Comparison of ENCODE assay signal across 22 mouse cellular contexts in genomic region chr10:62236165-62236564, GRCm38 (mm10). TPM values are rescaled to one million over a fixed set of nuclear protein-coding genes. Genes with fewer than 3 reads are reported as not detected.
A peak's percentile ranks its signal among the peaks of the same experiment; 100 is the strongest.
DNase-seq lines count a peak whose midpoint lies in the region; ATAC-seq lines count a peak whose summit lies in the region.
"Had no signal": no experiment of that assay in that cellular context is flagged by ENCODE, and none has a peak within 500 bp of the region (broad histone marks: within the 10 kb centered on the region; RNA-seq: fewer than 3 reads in every experiment).

No protein-coding gene starts in this region.

- H3K9ac ChIP-seq in liver, embryonic 15.5 days, result no peak overlapping the region
- H3K9ac ChIP-seq in liver, embryonic 11.5 days (ENCODE audit: low read depth, low read length), result no peak overlapping the region
- no peak overlapping the region for H3K9ac ChIP-seq in liver, embryonic 16.5 days (ENCODE audit: low read depth, low read length)
- no peak overlapping the region for H3K9ac ChIP-seq in forebrain, embryonic 11.5 days (ENCODE audit: low read length)
- H3K9ac ChIP-seq: heart, embryonic 15.5 days; hindbrain, embryonic 13.5 days had no signal

- no peaks in the 10 kb centered on the region for H3K36me3 ChIP-seq in liver, embryonic 15.5 days (replicated peaks)
- no peaks in the 10 kb centered on the region for H3K36me3 ChIP-seq in liver, embryonic 11.5 days (ENCODE audit: control insufficient read depth, insufficient read depth, low read length)
- H3K36me3 ChIP-seq in liver, embryonic 16.5 days (ENCODE audit: control insufficient read depth, insufficient read depth), result no peaks in the 10 kb centered on the region
- H3K36me3 ChIP-seq in forebrain, embryonic 11.5 days (ENCODE audit: control insufficient read depth, insufficient read depth, low read length), result no peaks in the 10 kb centered on the region
- H3K36me3 ChIP-seq: embryonic facial prominence, embryonic 10.5 days; heart, embryonic 15.5 days; hindbrain, embryonic 13.5 days had no signal

- H3K27me3 ChIP-seq in liver, embryonic 15.5 days, result no peaks in the 10 kb centered on the region
- H3K27me3 ChIP-seq in liver, embryonic 11.5 days (replicated peaks; ENCODE audit: control insufficient read depth, insufficient read depth, low read length), result no peaks in the 10 kb centered on the region
- no peaks in the 10 kb centered on the region for H3K27me3 ChIP-seq in liver, embryonic 16.5 days (ENCODE audit: control insufficient read depth, insufficient read depth, low read depth, low read length)
- H3K27me3 ChIP-seq in forebrain, embryonic 11.5 days (ENCODE audit: control insufficient read depth, insufficient read depth, low read length), result 0 out of 2 replicates have a peak, but pooled peaks cover 2% of the 10 kb centered on the region

- DNase-seq in layer of hippocampus, adult 8-10 months (ENCODE audit: low spot score in 2 of 2), result peak; percentile 32 to 35
- DNase-seq in layer of hippocampus, adult 9-10 months (ENCODE audit: low spot score), result no peak
- DNase-seq in liver, embryonic 11.5 days (ENCODE audit: low spot score), result no peak
- no peak for DNase-seq in forebrain, embryonic 11.5 days (ENCODE audit: low spot score)
- DNase-seq: adrenal gland, adult 8-10 months; cerebellum, adult 18-20 months; cerebellum, adult 9-11 months; cerebellum, postnatal 36 days; gastrocnemius, postnatal 10 days; heart, adult 18-20 months; heart, postnatal 14 days had no signal

- 79% methylated on average over 6 of the region's 6 CpGs for WGBS in liver, embryonic 15.5 days (ENCODE audit: insufficient replicate concordance)
- 86% methylated on average over 6 of the region's 6 CpGs for WGBS in liver, embryonic 11.5 days
- 83% methylated on average over 6 of the region's 6 CpGs for WGBS in liver, embryonic 16.5 days (ENCODE audit: insufficient replicate concordance)
- 85% methylated on average over 6 of the region's 6 CpGs for WGBS in forebrain, embryonic 11.5 days

- no peak overlapping the region for H3K4me3 ChIP-seq in liver, embryonic 15.5 days (replicated peaks)
- H3K4me3 ChIP-seq in liver, embryonic 11.5 days (ENCODE audit: low read depth, low read length), result no peak overlapping the region
- no peak overlapping the region for H3K4me3 ChIP-seq in liver, embryonic 16.5 days (ENCODE audit: low read depth, low read length)
- no peak overlapping the region for H3K4me3 ChIP-seq in forebrain, embryonic 11.5 days (ENCODE audit: low read depth, low read length)
- H3K4me3 ChIP-seq: embryonic facial prominence, embryonic 10.5 days; heart, embryonic 15.5 days; hindbrain, embryonic 13.5 days had no signal

- peak overlapping the region; percentile 81 for H3K27ac ChIP-seq in liver, embryonic 15.5 days (replicated peaks)
- H3K27ac ChIP-seq in liver, embryonic 11.5 days (ENCODE audit: low read depth, low read length), result no peak overlapping the region
- peak overlapping the region; percentile 3; the same call in 1 of the 2 replicates for H3K27ac ChIP-seq in liver, embryonic 16.5 days (ENCODE audit: low read length)
- no peak overlapping the region for H3K27ac ChIP-seq in forebrain, embryonic 11.5 days (ENCODE audit: low read depth, low read length)
- H3K27ac ChIP-seq: embryonic facial prominence, embryonic 10.5 days; heart, embryonic 15.5 days; hindbrain, embryonic 13.5 days; hindbrain, postnatal 0 days had no signal

- H3K4me2 ChIP-seq in liver, embryonic 15.5 days, result no peak overlapping the region
- no peak overlapping the region for H3K4me2 ChIP-seq in liver, embryonic 11.5 days
- no peak overlapping the region for H3K4me2 ChIP-seq in liver, embryonic 16.5 days (ENCODE audit: low read depth, low read length)
- no peak overlapping the region for H3K4me2 ChIP-seq in forebrain, embryonic 11.5 days (ENCODE audit: low read depth, low read length, severe bottlenecking)
- H3K4me2 ChIP-seq: heart, embryonic 11.5 days; heart, embryonic 15.5 days; hindbrain, embryonic 13.5 days had no signal

- H3K9me3 ChIP-seq in liver, embryonic 15.5 days (replicated peaks), result no peaks in the 10 kb centered on the region
- H3K9me3 ChIP-seq in liver, embryonic 11.5 days (ENCODE audit: control insufficient read depth, low read length), result no peaks in the 10 kb centered on the region
- H3K9me3 ChIP-seq in liver, embryonic 16.5 days (replicated peaks; ENCODE audit: control insufficient read depth, low read length), result no peaks in the 10 kb centered on the region
- no peaks in the 10 kb centered on the region for H3K9me3 ChIP-seq in forebrain, embryonic 11.5 days (ENCODE audit: control insufficient read depth, low read length)
- H3K9me3 ChIP-seq: embryonic facial prominence, embryonic 10.5 days; heart, embryonic 15.5 days; hindbrain, embryonic 13.5 days had no signal

- ATAC-seq in liver, embryonic 15.5 days (ENCODE audit: insufficient read depth), result no peak
- no peak for ATAC-seq in liver, embryonic 11.5 days (replicated peaks; ENCODE audit: low FRiP score)
- no peak for ATAC-seq in liver, embryonic 16.5 days (ENCODE audit: low read depth)
- no peak for ATAC-seq in forebrain, embryonic 11.5 days (replicated peaks; ENCODE audit: low FRiP score)
- ATAC-seq: forebrain, embryonic 14.5 days; hindbrain, postnatal 0 days had no signal

- peaks cover 63% of the 10 kb centered on the region for H3K4me1 ChIP-seq in liver, embryonic 15.5 days (replicated peaks)
- 0 out of 2 replicates have a peak, but pooled peaks cover 9% of the 10 kb centered on the region for H3K4me1 ChIP-seq in liver, embryonic 11.5 days (replicated peaks; ENCODE audit: control insufficient read depth, insufficient read depth, low read length)
- peaks cover 35% of the 10 kb centered on the region for H3K4me1 ChIP-seq in liver, embryonic 16.5 days (ENCODE audit: control insufficient read depth, low read depth, low read length)
- peaks cover 4% of the 10 kb centered on the region; the same call in 1 of the 2 replicates for H3K4me1 ChIP-seq in forebrain, embryonic 11.5 days (replicated peaks; ENCODE audit: control insufficient read depth, insufficient read depth, low read length)
- H3K4me1 ChIP-seq: heart, embryonic 15.5 days; hindbrain, embryonic 13.5 days had no signal

RNA-seq across cellular contexts. Expression of gene Tspan15, which starts 5.1 kb away (rescaled TPM):
- 10 to 100 TPM; 14.3 to 20.4 (median 20.4) TPM for total RNA-seq in layer of hippocampus, adult 8-10 months (2022)
- polyA plus RNA-seq in liver, embryonic 15.5 days (2015; fragmentation: Nextera tagmentation; extraction: Ambion mirVana), result 12.7 and 14.9 TPM in 2 replicates
- 13.8 and 14.1 TPM in 2 replicates for polyA plus RNA-seq in liver, embryonic 11.5 days (2014; fragmentation: Nextera tagmentation; extraction: Ambion mirVana)
- 10.1 and 12.0 TPM in 2 replicates for polyA plus RNA-seq in liver, embryonic 16.5 days (2015; fragmentation: Nextera tagmentation; extraction: Ambion mirVana)
- 13.9 and 15.5 TPM in 2 replicates for polyA plus RNA-seq in forebrain, embryonic 11.5 days (2014; fragmentation: Nextera tagmentation; extraction: Ambion mirVana)

RNA-seq across cellular contexts. Expression of gene Tacr2, which starts 16.1 kb away (rescaled TPM):
- total RNA-seq in layer of hippocampus, adult 8-10 months (2022), result under 1 TPM; 0.19 to 0.71 (median 0.35) TPM
- not detected in 2 replicates for polyA plus RNA-seq in liver, embryonic 15.5 days (2015; fragmentation: Nextera tagmentation; extraction: Ambion mirVana)
- polyA plus RNA-seq in liver, embryonic 11.5 days (2014; fragmentation: Nextera tagmentation; extraction: Ambion mirVana), result not detected in 2 replicates
- 0.07 TPM in 1 of 2 replicates, not detected in the other for polyA plus RNA-seq in liver, embryonic 16.5 days (2015; fragmentation: Nextera tagmentation; extraction: Ambion mirVana)
- not detected in 2 replicates for polyA plus RNA-seq in forebrain, embryonic 11.5 days (2014; fragmentation: Nextera tagmentation; extraction: Ambion mirVana)
- total RNA-seq: gastrocnemius, postnatal 10 days; gastrocnemius, postnatal 4 days; heart, adult 18-20 months; heart, postnatal 14 days; hematopoietic stem cell, adult 5-6 weeks; hindbrain, postnatal 0 days had no signal
- polyA plus RNA-seq: embryonic facial prominence, embryonic 10.5 days; embryonic facial prominence, embryonic 14.5 days; forebrain, embryonic 14.5 days; heart, embryonic 11.5 days; heart, embryonic 15.5 days; hindbrain, embryonic 13.5 days had no signal

Comparison
In these comparisons a context has a peak if more than half of its experiments do, and no peak if none do; other contexts are left out.
1. DNase-seq: peak in layer of hippocampus, adult 8-10 months (2 of 2); none in layer of hippocampus, adult 9-10 months (single experiment), liver, embryonic 11.5 days (single experiment) and forebrain, embryonic 11.5 days (single experiment).
2. H3K27ac ChIP-seq: peak in liver, embryonic 15.5 days (single experiment) and liver, embryonic 16.5 days (single experiment); none in liver, embryonic 11.5 days (single experiment) and forebrain, embryonic 11.5 days (single experiment).